Mouse (Mus musculus) spleen, adult 2 months (tissue): ENCODE measurements at regions not wholly inside any gene's neighbourhood (a gene's known extent, or its start where the extent isn't known, plus 50 kb on each side); places are given as distances from the start of the nearest gene placed in this dataset.

Source experiments
- CTCF ChIP-seq: fragments of 200-500 bp; IDR thresholded peaks from 2 replicates; pipeline ENCODE4 v1.5.1; 2011; ENCODE audit warnings: mild to moderate bottlenecking, inconsistent platforms; ENCODE audit not compliant: insufficient read depth, insufficient read length, insufficient replicate concordance; ENCODE audit errors: extremely low read depth
- POLR2A ChIP-seq: fragments of 200-500 bp; IDR thresholded peaks from 2 replicates; pipeline ENCODE4 v1.6.1; 2011; ENCODE audit warnings: low read depth, low read length, inconsistent platforms

DNA sequence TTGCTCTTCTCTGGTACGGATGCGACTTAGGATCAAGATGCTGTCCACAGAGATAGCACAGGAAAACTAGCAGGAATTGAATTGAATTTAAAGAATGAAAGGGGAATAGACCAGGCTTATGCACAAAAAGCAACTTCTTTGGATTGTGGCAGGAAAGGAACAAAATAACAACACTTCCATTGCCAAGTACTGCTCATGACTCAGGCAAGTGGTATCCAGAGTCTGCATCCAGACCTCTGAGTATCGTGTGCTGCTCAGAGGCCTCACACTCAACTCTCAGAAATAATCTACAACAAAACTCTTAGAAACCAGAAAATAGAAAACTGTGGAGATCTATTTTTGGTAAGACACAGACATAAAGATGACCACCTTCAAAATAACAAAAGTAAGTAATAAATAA is 176.1 kb upstream of the Egflam start:
- TF ChIP-seq POLR2A (no peak), CTCF (no peak)
